Mouse (Mus musculus) stomach, embryonic 15.5 days (tissue): Measurements from ENCODE around the gene Aplnr. TPM values are rescaled to one million over a fixed set of nuclear protein-coding genes. Genes with fewer than 3 reads are reported as not detected.
A peak's percentile ranks its signal among the peaks of the same experiment; 100 is the strongest.

Experiments
- ATAC-seq: fragments of 200-750 bp; cut with Nextera tagmentation; 2 replicates; pipeline ENCODE4 v1.8.0; 2017; ENCODE audit warnings: low read depth, moderate number of reproducible peaks, moderate TSS enrichment; ENCODE audit not compliant: insufficient read depth, low FRiP score
- H3K27ac ChIP-seq: fragments of 300-500 bp; sonication (generic); 2 replicates; pipeline ENCODE4 v1.5.1; 2015; ENCODE audit warnings: mild to moderate bottlenecking, inconsistent platforms
- H3K27me3 ChIP-seq: fragments of 300-500 bp; sonication (generic); replicated peaks from 2 replicates; pipeline ENCODE4 v1.6.1; 2015; ENCODE audit warnings: inconsistent platforms
- H3K36me3 ChIP-seq: fragments of 300-500 bp; sonication (generic); 2 replicates; pipeline ENCODE4 v1.6.1; 2015; ENCODE audit warnings: inconsistent platforms
- H3K4me1 ChIP-seq: fragments of 300-500 bp; sonication (generic); 2 replicates; pipeline ENCODE4 v1.6.1; 2015; ENCODE audit warnings: inconsistent platforms
- H3K4me2 ChIP-seq: fragments of 300-500 bp; sonication (generic); 2 replicates; pipeline ENCODE4 v1.6.1; 2015; ENCODE audit warnings: mild to moderate bottlenecking, inconsistent platforms
- H3K4me3 ChIP-seq: fragments of 300-500 bp; sonication (generic); replicated peaks from 2 replicates; pipeline ENCODE4 v1.5.1; 2015; ENCODE audit warnings: inconsistent platforms
- H3K9ac ChIP-seq: fragments of 300-500 bp; sonication (generic); 2 replicates; pipeline ENCODE4 v1.6.1; 2015; ENCODE audit warnings: inconsistent platforms
- H3K9me3 ChIP-seq: fragments of 300-500 bp; sonication (generic); 2 replicates; pipeline ENCODE4 v1.6.1; 2016; ENCODE audit warnings: inconsistent platforms
- WGBS: fragments of 180-500 bp; shearing (Covaris S2); methylation state at CpG from one replicate; pipeline ENCODE4 v1.1.7; 2015; 5-methylcytosine and 5-hydroxymethylcytosine counted together
- polyA plus RNA-seq: library from polyadenylated mRNA; unstranded; fragments of >200 nt; fragmentation: Nextera tagmentation; extraction: Ambion mirVana; gene quantifications from 2 replicates; pipeline ENCODE4 v1.2.1, GENCODE M21; 2015

The Aplnr gene
- polyA plus RNA-seq, 1 experiment from 2014 or later = 65.3 TPM

GRCm38 (mm10) chr2:85163311-85164047 lies 27.5 kb downstream of the Aplnr start:
- Histone ChIP-seq H3K27me3 (no peaks in the 10 kb centered on the region), H3K4me1 (no peaks in the 10 kb centered on the region), H3K9me3 (no peaks in the 10 kb centered on the region), H3K27ac (peak overlapping the region; percentile 57), H3K4me2 (no peak overlapping the region), H3K9ac (no peak overlapping the region), H3K36me3 (no peaks in the 10 kb centered on the region), H3K4me3 (no peak overlapping the region)
- ATAC-seq = peak; percentile 20; the same call in 1 of the 2 replicates
- 28% methylated on average over 7 of the region's 7 CpGs for WGBS

GRCm38 (mm10) chr2:85167624-85168023 lies 31.6 kb downstream of the Aplnr start:
- no peak for ATAC-seq
- WGBS = 61% methylated on average over 1 of the region's 1 CpGs
- H3K27ac ChIP-seq = no peak overlapping the region

GRCm38 (mm10) chr2:85168327-85168726 lies 32.3 kb downstream of the Aplnr start:
- Histone ChIP-seq H3K27ac (no peak overlapping the region), H3K4me2 (no peak overlapping the region), H3K9me3 (no peaks in the 10 kb centered on the region), H3K4me1 (0 out of 2 replicates have a peak, but pooled peaks cover 7% of the 10 kb centered on the region), H3K36me3 (no peaks in the 10 kb centered on the region), H3K27me3 (no peaks in the 10 kb centered on the region), H3K4me3 (no peak overlapping the region), H3K9ac (no peak overlapping the region)
- ATAC-seq = no peak
- WGBS = 90% methylated on average over 1 of the region's 1 CpGs

More at GRCm38 (mm10) chr2:85167624-85168023, 31.6 kb downstream of the Aplnr start:
- Histone ChIP-seq H3K36me3 (no peaks in the 10 kb centered on the region), H3K9ac (no peak overlapping the region), H3K4me3 (no peak overlapping the region), H3K4me2 (no peak overlapping the region), H3K4me1 (0 out of 2 replicates have a peak, but pooled peaks cover 7% of the 10 kb centered on the region), H3K9me3 (no peaks in the 10 kb centered on the region), H3K27me3 (no peaks in the 10 kb centered on the region)

GRCm38 (mm10) chr2:85172071-85172762 lies 36.2 kb downstream of the Aplnr start:
- no peaks in the 10 kb centered on the region for H3K27me3 ChIP-seq
- H3K9me3 ChIP-seq = no peaks in the 10 kb centered on the region
- H3K4me1 ChIP-seq = 0 out of 2 replicates have a peak, but pooled peaks cover 10% of the 10 kb centered on the region
- WGBS = 21% methylated on average over 3 of the region's 3 CpGs
- no peak overlapping the region for H3K4me2 ChIP-seq
- no peak overlapping the region for H3K9ac ChIP-seq
- peak; percentile 81 for ATAC-seq
- H3K27ac ChIP-seq = peak overlapping the region; percentile 76
- H3K4me3 ChIP-seq = no peak overlapping the region
- no peaks in the 10 kb centered on the region for H3K36me3 ChIP-seq

GRCm38 (mm10) chr2:85172763-85173103 lies 36.7 kb downstream of the Aplnr start:
- peak; percentile 23; the same call in 1 of the 2 replicates for ATAC-seq

GRCm38 (mm10) chr2:85173545-85173944 lies 37.5 kb downstream of the Aplnr start:
- no peak for ATAC-seq
- Histone ChIP-seq H3K4me3 (no peak overlapping the region), H3K9me3 (no peaks in the 10 kb centered on the region), H3K4me1 (0 out of 2 replicates have a peak, but pooled peaks cover 10% of the 10 kb centered on the region), H3K4me2 (no peak overlapping the region), H3K27ac (no peak overlapping the region), H3K27me3 (no peaks in the 10 kb centered on the region), H3K36me3 (no peaks in the 10 kb centered on the region), H3K9ac (no peak overlapping the region)
- 73% methylated on average over 6 of the region's 6 CpGs for WGBS

More at GRCm38 (mm10) chr2:85172763-85173103, 36.7 kb downstream of the Aplnr start:
- WGBS = 47% methylated on average over 2 of the region's 2 CpGs
- Histone ChIP-seq H3K27ac (peak overlapping the region; percentile 76), H3K4me1 (0 out of 2 replicates have a peak, but pooled peaks cover 10% of the 10 kb centered on the region), H3K9ac (no peak overlapping the region), H3K9me3 (no peaks in the 10 kb centered on the region), H3K4me3 (no peak overlapping the region), H3K36me3 (no peaks in the 10 kb centered on the region), H3K4me2 (no peak overlapping the region), H3K27me3 (no peaks in the 10 kb centered on the region)

- ATAC-seq = no peak
- 0 out of 2 replicates have a peak, but pooled peaks cover 3% of the 10 kb centered on the region for H3K4me1 ChIP-seq
- WGBS = 35% methylated on average over 4 of the region's 4 CpGs
- no peaks in the 10 kb centered on the region for H3K9me3 ChIP-seq
- no peak overlapping the region for H3K4me3 ChIP-seq
- no peaks in the 10 kb centered on the region for H3K27me3 ChIP-seq
- H3K9ac ChIP-seq = no peak overlapping the region
- no peaks in the 10 kb centered on the region for H3K36me3 ChIP-seq
- H3K4me2 ChIP-seq = no peak overlapping the region
- no peak overlapping the region for H3K27ac ChIP-seq
Observed at GRCm38 (mm10) chr2:85178139-85178800, 42.2 kb downstream of the Aplnr start.

GRCm38 (mm10) chr2:85187582-85188151 lies 51.6 kb downstream of the Aplnr start:
- Histone ChIP-seq H3K27ac (no peak overlapping the region), H3K4me3 (no peak overlapping the region), H3K27me3 (no peaks in the 10 kb centered on the region), H3K36me3 (no peaks in the 10 kb centered on the region), H3K4me2 (no peak overlapping the region), H3K9ac (no peak overlapping the region), H3K4me1 (no peaks in the 10 kb centered on the region), H3K9me3 (no peaks in the 10 kb centered on the region)
- WGBS = 85% methylated on average over 6 of the region's 6 CpGs
- ATAC-seq = no peak

Other genes with a start within 250 kb of the Aplnr start
- 0.85 and 0.91 TPM in 2 replicates for gene Rtn4rl2, start 249.5 kb upstream of the Aplnr start, polyA plus RNA-seq
- 44.8 and 47.4 TPM in 2 replicates for gene Slc43a3, start 199.6 kb upstream of the Aplnr start, polyA plus RNA-seq
- gene Prg2, start 155.8 kb upstream of the Aplnr start, polyA plus RNA-seq = 1.8 and 4.0 TPM in 2 replicates
- 0.51 TPM in 1 of 2 replicates, not detected in the other for gene Prg3, start 148.0 kb upstream of the Aplnr start, polyA plus RNA-seq
- 242 and 244 TPM in 2 replicates for gene Ssrp1, start 99.0 kb upstream of the Aplnr start, polyA plus RNA-seq
- gene P2rx3, start 98.8 kb upstream of the Aplnr start, polyA plus RNA-seq = 1.4 and 1.6 TPM in 2 replicates
- gene Tnks1bp1, start 88.2 kb upstream of the Aplnr start, polyA plus RNA-seq = 38.6 and 48.4 TPM in 2 replicates
- 2.8 and 3.5 TPM in 2 replicates for gene Lrrc55, start 61.0 kb downstream of the Aplnr start, polyA plus RNA-seq
- not detected in 2 replicates for gene Olfr987, start 203.1 kb downstream of the Aplnr start, polyA plus RNA-seq
- not detected in 2 replicates for gene Olfr988, start 227.0 kb downstream of the Aplnr start, polyA plus RNA-seq